Mouse (Mus musculus) layer of hippocampus, adult 2 months (tissue): ENCODE measurements around the gene Zfp423. TPM values are rescaled to one million over a fixed set of nuclear protein-coding genes. Genes with fewer than 3 reads are reported as not detected.

Source experiments
- DNase-seq, 2 experiments: peaks; one replicate each; pipeline ENCODE4 v3.0.0; 2022; ENCODE audit warnings: low spot score in 2 of 2
- H3K27ac ChIP-seq: fragments of 200-600 bp; 2 replicates; pipeline ENCODE4 v1.8.1; 2022
- H3K4me3 ChIP-seq: fragments of 200-600 bp; 2 replicates; pipeline ENCODE4 v1.8.1; 2022; ENCODE audit warnings: mild to moderate bottlenecking
- CTCF ChIP-seq: fragments of 200-600 bp; conservative IDR thresholded peaks from 2 replicates; pipeline ENCODE4 v1.8.1; 2022; ENCODE audit warnings: antibody characterized with exemption, mild to moderate bottlenecking, moderate library complexity
- total RNA-seq, 2 experiments: library from RNA; stranded (reverse); gene quantifications; 2 replicates each; pipeline ENCODE4 v1.2.3; 2021

The Zfp423 gene
- total RNA-seq, 2 experiments from 2014 or later, result 24.0 to 26.6 TPM

GRCm38 (mm10) chr8:87690100-87691095 lies 269.0 kb downstream of the Zfp423 start:
- H3K4me3 ChIP-seq, result peak overlapping the region; percentile 29
- DNase-seq, result peak; percentile 40 to 44
- no peak for TF ChIP-seq CTCF
- H3K27ac ChIP-seq, result no peak overlapping the region

- Histone ChIP-seq H3K27ac (no peak overlapping the region), H3K4me3 (no peak overlapping the region)
- no peak for DNase-seq
- TF ChIP-seq CTCF, result no peak
These were observed 270.2 kb downstream of the Zfp423 start for GRCm38 (mm10) chr8:87689192-87689591.

- no peak for TF ChIP-seq CTCF
- no peak for DNase-seq
- H3K27ac ChIP-seq, result no peak overlapping the region
- no peak overlapping the region for H3K4me3 ChIP-seq
These were observed 271.0 kb downstream of the Zfp423 start for GRCm38 (mm10) chr8:87688348-87688747.

- TF ChIP-seq CTCF, result no peak
- no peak overlapping the region for H3K27ac ChIP-seq
- H3K4me3 ChIP-seq, result no peak overlapping the region
- DNase-seq, result no peak
These were observed 272.3 kb downstream of the Zfp423 start for GRCm38 (mm10) chr8:87686986-87687698.

GRCm38 (mm10) chr8:87686026-87686425 lies 273.4 kb downstream of the Zfp423 start:
- no peak for DNase-seq
- Histone ChIP-seq H3K4me3 (no peak overlapping the region), H3K27ac (no peak overlapping the region)
- TF ChIP-seq CTCF, result no peak

- no peak overlapping the region for H3K27ac ChIP-seq
- no peak for TF ChIP-seq CTCF
These were observed 274.0 kb downstream of the Zfp423 start for GRCm38 (mm10) chr8:87685392-87685791.

GRCm38 (mm10) chr8:87682066-87682465 lies 277.3 kb downstream of the Zfp423 start:
- no peak overlapping the region for H3K27ac ChIP-seq
- no peak for TF ChIP-seq CTCF
- H3K4me3 ChIP-seq, result no peak overlapping the region
- no peak for DNase-seq

More at GRCm38 (mm10) chr8:87685392-87685791, 274.0 kb downstream of the Zfp423 start:
- no peak for DNase-seq
- H3K4me3 ChIP-seq, result no peak overlapping the region

GRCm38 (mm10) chr8:87680034-87680433 lies 279.4 kb downstream of the Zfp423 start:
- no peak for DNase-seq
- H3K4me3 ChIP-seq, result no peak overlapping the region
- no peak for TF ChIP-seq CTCF
- H3K27ac ChIP-seq, result no peak overlapping the region

GRCm38 (mm10) chr8:87679431-87680003 lies 279.9 kb downstream of the Zfp423 start:
- no peak for TF ChIP-seq CTCF
- DNase-seq, result no peak
- Histone ChIP-seq H3K27ac (no peak overlapping the region), H3K4me3 (no peak overlapping the region)

GRCm38 (mm10) chr8:87675411-87675810 lies 284.0 kb downstream of the Zfp423 start:
- Histone ChIP-seq H3K27ac (no peak overlapping the region), H3K4me3 (no peak overlapping the region)
- TF ChIP-seq CTCF, result no peak
- no peak for DNase-seq

GRCm38 (mm10) chr8:87674157-87674556 lies 285.2 kb downstream of the Zfp423 start:
- DNase-seq, result no peak
- peak; percentile 47 for TF ChIP-seq CTCF
- no peak overlapping the region for H3K27ac ChIP-seq

GRCm38 (mm10) chr8:87672214-87672613 lies 287.2 kb downstream of the Zfp423 start:
- Histone ChIP-seq H3K4me3 (no peak overlapping the region), H3K27ac (no peak overlapping the region)
- TF ChIP-seq CTCF, result no peak
- DNase-seq, result no peak

More at GRCm38 (mm10) chr8:87674157-87674556, 285.2 kb downstream of the Zfp423 start:
- H3K4me3 ChIP-seq, result no peak overlapping the region
